Mouse (Mus musculus) cerebral cortex, adult 2 months (tissue): Measurements from ENCODE around the gene Scaper.

ENCODE experiments used
- WGBS: fragments of 180-500 bp; shearing (Covaris S2); methylation state at CpG from one replicate; pipeline ENCODE4 v1.1.7; 2018; 5-methylcytosine and 5-hydroxymethylcytosine counted together

Scaper gene

DNA sequence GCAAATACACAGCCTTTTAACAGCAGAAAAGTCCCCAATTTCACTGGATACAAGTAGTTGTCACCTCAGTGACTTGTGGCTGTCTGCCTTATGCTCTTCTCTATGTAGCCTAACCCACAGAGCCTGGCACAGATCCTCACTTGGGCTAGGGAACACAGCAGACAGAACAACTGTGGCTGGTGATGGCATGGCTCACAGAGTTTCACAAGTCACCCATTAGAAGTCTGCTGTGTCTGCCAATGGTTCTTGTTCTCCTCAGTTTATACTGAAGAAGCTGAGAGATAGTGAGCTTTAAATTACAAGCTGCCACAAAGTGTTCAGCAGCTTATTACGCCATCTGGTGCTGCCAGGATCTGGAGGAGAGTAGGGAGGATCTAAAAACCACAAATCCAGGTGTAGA, 361.3 kb downstream of the Scaper start:
- WGBS = 70% methylated on average over 1 of the region's 1 CpGs

DNA sequence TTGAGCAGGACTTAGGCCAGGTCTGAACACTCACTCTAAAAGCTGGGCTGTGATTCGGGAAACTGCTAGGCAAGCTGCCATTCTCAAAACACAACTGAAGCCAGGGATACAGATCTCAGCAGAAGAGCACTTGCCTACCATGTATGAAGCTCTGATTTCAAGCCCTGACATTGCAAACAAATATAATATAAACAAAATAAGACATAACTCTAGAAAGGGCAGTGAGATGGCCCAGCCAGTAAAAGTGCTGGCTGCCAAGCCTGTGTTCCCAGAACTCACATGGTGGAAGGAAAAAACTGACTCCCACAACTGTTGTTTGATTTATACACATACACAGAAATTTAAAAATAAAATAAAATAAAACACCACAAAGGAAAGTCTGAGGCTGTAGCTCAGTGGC, 366.8 kb downstream of the Scaper start:
- 82% methylated on average over 1 of the region's 1 CpGs for WGBS

DNA sequence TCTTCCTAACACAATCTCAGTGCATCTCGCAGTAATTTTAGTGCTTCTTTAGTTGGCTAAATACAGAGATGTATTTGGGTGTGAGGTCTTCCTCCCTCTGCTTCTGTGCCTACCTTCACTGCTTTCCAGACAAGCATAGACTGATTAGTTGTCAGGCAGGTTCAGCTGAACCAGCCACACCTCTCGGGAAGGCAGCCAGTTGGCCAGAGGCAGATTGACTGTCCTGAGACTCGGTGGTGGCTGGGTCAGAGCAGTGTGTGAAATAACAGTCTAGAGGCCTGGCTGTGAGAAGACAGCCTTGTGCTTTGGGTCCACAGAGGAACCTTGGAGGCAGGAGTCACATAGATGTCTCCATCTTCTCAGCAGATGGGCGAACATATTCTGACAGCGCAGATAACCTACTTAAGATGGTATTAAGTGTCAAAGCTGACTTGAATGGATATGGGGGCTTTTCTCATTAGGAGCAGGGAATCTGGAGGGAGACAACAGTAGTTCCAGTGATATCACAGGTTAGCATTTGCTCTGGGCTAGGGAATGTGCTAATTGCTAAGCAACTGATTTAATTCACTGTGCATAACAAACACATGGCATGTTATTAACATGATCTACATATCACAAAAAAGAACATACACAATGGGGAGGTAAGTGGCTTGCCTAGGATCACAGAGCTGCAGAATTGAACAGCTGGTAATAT, 369.3 kb downstream of the Scaper start:
- 77% methylated on average over 5 of the region's 5 CpGs for WGBS

DNA sequence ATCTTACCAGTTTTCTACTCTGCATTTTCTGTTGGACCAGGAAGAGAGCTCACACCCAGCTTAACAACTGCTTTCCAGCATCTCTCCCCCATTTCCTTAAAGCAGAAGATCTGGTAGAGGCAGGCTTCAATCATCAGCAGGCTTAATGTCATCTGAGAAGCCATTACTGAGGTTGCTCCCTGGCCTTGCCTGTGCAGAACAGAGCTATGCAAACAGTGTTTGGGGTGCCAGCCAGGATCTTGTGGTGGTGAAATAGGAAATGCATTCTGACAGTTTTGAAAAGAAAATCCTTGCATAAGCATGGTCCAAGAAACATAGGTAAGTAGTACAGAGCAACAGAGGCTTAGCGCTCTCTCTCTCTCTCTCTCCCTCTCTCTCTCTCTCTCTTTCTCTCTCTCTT, 377.0 kb downstream of the Scaper start:
- WGBS = 100% methylated on average over 1 of the region's 1 CpGs

DNA sequence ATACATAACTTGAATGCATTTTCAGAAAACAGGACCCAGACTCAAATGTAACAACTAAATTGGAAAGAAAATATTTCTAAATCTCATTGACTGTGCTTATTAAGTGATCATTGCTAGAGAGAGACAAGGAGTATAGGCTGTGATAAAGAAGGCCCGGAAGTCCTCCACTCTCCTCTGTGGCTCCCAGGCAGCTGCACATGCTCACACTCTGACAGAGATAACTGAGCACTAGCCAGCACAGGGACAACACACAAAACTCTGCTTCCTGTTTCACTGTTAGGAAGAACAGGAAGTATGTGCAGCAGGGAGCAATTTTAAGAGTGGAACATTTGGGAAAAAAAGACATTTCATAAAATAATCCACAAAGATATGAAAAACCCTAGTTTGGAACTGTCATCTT, 382.9 kb downstream of the Scaper start:
- WGBS = 80% methylated on average over 1 of the region's 1 CpGs

DNA sequence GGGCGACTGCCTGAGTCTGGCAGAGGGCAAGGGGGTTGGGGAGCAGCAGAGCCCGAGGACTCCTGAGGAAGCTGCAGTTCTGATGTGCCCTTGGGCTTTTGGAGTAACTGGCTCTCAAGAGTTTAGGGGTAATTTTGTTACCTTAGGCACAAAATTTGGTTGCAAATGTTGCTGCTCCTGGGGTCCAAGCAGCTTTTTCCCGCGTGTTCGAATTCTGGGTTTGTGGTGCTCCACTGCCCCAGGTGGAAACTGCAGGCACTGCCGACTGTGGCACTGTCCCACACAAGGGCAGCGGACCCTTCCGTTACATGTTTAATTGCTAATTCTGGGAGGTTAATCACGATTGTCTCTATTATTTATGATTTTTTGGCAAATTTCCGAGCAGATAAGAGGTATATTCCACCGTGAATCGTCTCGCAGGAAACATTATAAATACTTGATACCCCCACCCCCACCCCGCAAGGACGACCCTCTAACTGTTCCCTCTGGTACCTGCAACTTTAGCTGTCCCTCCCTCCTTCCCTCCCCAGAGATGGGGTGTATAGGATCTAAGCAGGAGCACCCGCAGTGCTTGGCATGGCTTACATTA, 388.5 kb downstream of the Scaper start:
- WGBS = 47% methylated on average over 16 of the region's 16 CpGs

DNA sequence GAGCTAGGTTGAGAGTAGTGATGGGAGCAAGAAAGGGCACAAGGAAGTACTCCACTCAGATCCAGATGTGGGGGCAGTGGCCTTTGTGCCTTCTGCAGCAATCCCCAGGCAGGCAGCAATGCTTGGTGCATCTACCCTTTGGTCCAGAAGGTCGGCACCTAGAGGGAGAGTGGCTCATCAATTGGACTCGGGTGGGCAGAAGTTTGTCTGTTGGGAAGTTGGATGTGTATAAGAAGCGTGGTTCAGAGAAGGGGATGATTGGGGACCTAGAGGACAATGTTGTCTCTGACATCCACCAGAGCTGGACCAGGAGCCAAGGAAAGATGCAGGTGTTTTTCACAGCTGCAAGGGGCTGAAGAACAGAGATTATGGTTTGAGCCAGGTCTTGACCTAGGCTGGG, 389.0 kb downstream of the Scaper start:
- WGBS = 67% methylated on average over 3 of the region's 3 CpGs

DNA sequence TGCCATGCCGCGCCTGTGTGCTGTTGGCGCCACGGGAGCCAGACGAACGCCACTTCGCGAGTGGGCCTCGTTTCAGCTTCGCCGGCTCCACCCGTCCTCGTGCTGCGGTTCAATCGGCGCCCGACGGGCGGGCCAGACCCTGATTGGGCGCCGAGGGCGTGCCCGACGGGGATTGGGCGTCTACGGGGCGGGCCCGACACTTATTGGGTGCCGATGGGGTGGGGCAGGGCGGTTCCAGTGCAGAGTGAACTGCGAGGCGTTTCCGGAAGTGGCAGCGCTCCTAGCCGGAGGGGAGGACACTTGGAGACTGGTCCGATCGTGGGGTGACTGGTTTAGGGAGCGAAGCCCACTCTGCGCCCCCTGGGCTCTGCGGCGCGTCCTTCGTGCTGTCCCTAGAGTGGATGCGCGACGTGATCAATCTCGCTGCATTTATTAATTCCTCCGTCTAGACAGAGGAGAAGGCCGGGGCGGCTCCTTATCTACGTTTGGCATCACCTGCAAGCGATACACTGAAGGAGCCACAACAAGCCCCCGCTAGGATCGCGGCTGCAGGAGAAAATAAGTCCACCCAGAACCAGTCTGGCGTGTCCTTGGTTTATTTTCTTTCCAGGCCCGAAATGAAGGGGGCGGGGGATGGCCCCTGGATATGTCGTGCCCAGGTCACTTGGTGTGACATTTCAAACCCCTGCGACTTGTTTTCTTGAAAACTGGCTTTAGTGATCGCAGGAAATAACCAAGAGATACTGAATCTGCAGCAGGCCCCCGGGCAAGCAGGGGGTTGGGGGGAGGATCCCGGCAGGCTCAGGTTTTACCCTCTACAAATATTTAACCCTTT, 391.5 kb downstream of the Scaper start:
- 5% methylated on average over 63 of the region's 63 CpGs for WGBS

DNA sequence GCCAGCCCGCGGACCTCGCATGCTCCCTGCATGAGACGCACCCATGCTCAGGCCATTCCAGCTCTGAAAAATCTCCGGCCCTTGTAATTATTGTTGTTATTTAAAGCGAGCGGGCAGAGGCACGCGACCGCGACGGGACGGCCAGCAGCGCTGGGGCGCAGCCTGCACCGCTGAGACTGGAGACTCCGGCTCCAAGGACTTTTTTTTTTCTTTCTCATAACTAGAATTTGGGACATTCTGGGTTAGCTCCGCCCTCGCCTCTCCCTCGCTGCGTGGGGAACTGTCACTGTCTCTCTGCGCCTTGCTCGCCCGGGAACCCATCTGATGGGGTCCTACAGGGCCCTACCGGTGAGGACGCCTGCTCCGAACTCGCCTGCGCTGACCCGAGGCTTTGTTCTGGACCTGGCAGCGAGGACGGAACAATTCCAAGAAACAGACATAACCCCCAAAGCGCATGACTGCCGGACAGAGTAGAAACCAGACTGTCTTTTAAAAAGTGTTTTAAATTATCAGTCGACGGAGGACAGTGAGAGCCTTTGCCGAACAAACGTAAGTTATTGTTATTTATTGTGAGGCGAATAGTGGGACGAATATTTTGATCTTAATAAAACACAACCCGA, 392.3 kb downstream of the Scaper start:
- 5% methylated on average over 41 of the region's 41 CpGs for WGBS

DNA sequence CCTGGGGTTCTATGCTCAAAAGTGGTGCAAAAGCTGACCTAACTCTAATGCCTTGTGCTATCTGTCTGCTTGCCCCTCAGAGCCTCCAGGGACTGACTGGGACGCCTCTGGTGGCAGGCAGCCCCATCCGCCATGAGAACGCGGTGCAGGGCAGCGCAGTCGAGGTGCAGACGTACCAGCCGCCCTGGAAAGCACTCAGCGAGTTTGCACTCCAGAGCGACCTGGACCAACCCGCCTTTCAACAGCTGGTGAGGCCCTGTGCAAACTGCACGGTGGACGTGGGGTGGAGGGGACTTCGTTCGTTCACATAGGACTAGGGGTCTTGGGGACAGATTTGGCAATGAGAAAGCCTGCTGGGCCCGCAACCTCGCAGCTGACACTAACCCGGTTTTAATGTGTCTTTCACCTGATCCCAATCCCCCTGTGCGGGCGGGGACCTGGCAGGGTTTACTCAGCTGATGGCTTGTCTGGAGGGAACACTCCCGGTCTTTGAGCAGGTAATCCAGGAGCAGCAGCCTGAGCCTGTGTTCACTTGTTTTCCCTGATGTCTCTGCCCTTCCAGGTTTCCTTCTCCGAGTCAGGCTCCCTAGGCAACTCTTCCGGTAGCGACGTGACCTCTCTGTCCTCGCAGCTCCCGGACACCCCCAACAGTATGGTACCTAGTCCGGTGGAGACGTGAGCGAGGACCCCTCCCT, 392.9 kb downstream of the Scaper start:
- 4% methylated on average over 30 of the region's 30 CpGs for WGBS

DNA sequence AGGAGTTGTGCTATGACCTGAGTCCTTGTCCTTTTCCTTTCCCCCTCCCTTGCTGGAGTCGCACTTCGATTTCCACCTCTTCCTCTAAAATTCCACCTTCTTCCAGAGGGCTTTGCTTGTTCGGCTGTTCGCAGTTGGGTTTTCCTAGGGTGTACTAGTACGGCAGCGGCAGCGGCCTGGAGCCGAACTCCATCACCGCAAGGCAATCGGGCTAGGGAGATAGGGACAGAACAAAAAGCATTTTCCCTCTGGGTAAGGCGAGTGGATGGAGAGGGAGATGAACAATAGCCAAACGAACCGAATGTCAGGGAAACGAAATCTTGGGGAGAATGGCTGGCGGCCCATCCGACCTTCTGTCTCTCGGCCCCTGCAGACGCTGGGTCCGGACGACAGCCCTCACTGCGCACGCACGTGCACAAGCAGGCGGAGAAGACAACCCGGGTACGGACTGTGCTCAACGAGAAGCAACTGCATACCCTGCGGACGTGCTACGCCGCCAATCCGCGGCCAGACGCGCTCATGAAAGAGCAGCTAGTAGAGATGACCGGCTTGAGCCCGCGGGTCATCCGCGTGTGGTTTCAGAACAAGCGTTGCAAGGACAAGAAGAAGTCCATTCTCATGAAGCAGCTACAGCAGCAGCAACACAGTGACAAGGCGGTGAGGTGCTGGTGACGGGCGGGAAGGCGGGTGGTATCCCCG, 394.1 kb downstream of the Scaper start:
- 3% methylated on average over 46 of the region's 46 CpGs for WGBS

DNA sequence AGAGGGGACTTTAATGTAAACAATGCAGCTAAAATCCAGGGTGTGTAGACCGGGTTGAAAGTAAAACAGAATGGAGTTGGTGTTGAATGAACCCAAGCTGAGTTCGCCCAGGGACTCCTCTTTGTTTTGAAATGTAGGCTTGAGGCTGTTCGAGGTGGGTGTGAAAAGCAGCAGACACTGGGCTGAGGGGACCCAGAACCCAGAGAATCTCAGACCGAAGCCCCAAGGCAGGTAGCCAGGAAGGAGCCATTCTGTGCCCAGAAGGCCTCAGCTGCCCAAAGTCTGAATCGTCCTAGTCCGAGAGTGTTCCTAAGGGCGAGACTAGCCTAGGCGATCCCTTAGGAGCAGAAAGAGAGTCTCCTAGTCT, 394.6 kb downstream of the Scaper start:
- WGBS = 28% methylated on average over 8 of the region's 8 CpGs

DNA sequence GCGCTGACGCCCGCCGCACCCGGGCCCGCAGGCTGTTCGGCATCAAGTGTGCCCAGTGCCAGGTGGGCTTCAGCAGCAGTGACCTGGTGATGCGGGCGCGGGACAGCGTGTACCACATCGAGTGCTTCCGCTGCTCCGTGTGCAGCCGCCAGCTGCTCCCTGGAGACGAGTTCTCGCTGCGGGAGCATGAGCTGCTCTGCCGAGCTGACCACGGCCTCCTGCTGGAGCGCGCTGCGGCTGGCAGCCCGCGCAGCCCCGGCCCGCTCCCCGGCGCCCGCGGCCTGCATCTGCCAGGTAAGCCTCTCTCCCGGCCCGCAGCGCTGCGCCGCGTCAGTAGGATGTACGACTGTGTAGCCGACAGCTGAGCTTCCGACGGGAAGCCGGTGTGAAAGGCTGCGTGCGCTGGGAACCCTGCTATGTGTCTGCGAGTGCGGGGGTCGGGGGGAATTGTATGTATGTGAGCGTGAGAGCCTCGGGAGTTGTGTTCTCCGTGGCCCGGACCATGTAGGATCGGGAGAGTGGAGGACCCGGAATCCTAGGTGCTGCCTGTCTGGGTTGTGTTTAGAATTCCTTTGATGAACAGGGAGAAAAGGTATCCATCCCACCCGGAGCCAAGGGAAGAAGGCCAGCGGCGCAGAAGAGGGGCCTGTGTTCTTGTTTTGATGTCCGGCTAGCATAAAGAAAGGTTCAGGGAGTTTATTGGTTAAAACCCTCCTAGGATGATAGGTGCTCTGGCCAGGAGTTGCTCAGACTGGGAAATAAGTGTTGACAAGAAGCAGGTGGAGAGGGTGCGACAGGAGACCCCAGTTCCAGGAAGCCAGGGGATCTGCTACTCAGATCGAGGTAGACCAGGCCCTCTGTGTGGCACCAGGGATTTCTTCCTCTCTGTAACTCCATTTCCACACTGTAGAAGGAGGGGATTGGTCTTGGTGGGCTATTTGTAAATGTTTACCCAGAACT, 395.3 kb downstream of the Scaper start:
- WGBS = 7% methylated on average over 59 of the region's 59 CpGs

DNA sequence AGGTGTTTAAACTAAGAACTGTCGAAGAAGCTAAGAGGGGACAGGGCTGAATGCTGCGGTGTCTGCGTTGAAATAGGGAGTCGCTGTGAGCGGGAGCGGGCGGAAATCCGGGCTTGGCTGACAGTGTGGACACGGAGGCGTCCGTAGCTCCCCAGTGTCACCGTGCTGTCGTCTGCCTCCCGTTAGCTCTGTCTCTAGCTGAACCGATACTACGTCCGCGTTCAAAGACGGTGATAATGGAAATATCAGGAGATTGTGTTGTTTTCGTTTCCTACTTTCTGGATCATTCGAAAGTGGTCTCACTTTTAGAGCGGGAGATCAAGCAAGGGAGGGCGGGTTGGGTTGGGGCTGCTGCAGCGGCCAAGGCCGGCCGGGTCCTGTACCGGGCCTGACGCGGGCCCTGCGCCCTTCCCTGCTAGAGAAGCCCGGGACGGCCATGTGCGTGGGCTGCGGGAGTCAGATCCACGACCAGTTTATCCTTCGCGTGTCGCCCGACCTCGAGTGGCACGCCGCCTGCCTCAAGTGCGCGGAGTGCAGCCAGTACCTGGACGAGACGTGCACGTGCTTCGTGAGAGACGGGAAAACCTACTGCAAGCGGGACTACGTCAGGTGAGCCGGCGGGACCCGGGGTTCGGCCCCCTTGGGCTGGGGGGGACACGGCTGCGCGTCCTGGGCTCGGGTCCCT, 396.1 kb downstream of the Scaper start:
- 3% methylated on average over 59 of the region's 59 CpGs for WGBS

DNA sequence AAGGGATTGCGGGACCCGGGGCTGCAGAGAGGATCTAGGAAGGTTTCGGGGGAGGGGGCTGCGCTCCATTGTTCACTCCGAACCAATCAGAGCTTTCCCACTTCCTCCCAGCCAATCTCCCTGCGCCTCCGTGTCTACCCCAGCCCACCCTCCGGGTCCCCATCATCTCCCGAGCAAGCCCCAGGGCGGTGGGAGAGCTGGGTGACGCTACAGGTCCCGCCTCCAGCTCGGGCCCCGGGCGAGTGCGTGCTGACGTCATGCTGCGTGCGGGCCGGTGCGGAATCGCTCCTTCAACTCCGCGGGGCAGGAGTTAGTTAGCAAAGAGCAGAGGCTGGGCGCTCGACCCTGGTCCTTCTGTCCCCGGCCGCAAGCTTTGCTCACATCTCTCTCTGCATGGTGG, 397.0 kb downstream of the Scaper start:
- WGBS = 2% methylated on average over 28 of the region's 28 CpGs

DNA sequence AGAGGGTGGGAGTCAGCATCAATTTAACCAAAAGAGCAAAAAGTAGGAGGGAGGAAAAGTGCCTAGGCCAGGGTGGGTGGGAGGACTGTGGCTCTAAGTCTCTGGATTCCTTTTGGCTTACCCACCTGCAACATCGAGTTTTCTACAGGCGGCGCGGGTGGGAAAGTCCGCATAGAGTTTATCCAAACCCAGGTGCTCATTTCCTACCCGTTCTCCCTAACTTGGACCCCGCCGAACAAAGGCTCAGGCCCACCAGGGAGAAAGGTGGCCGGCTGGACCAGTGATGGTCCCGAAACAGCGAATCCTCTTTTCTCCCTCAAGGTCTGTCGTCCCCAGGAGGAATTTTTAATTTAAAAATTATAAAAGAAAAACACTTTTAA, 397.5 kb downstream of the Scaper start:
- WGBS = 6% methylated on average over 12 of the region's 12 CpGs

DNA sequence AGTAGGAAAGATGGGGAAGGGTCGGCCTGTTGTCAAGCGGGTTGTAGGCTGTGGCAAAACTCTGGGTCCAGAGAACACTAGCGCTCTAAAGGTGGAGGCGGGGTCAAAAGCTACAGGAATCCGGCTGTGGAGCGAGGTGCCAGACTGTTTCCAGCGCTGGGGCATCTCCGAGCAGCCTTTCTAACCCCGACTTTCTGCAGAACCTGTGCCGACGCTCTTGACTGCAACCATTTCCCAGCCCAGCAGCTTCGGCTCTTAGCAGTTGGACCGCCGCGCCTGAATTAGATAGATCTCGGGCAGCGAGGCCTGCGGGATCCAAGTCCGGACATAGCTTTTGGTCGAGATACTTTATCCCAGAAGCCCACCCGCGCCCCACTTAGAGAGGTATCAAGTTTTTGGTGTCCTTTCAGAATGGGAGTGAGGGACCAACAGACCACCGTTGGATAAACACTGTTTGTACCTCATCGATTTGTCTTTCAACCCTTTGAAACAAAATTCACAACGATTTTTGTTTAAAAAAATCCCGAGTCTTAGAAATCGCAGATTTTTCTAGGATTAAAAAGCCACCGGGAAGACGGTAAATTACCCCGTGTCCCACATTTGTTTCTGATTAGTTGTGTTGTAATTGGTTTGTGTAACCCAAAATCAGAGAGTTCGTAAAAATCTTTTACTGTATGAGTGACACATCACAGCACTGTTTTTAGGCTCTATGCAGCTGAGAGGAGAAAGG, 398.1 kb downstream of the Scaper start:
- 7% methylated on average over 31 of the region's 31 CpGs for WGBS

DNA sequence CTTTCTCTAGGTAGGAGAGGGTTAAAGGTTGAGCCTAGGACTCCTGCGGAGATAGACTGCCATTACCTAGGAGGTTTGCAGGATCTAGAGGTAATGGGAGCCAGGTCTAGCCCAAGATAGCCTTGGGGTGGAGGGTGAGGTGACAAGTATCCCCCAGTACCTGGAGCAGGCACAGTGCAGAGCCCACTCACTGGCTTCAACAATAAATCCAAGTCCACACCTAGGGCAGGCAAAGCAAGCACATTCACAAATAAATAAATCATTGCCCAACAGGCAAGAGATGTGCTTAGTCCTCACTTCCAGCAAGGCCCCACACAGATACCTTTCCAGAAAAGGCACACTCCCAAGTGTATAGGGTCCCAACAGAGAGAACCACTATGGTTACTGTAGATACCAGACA, 398.9 kb downstream of the Scaper start:
- 10% methylated on average over 1 of the region's 1 CpGs for WGBS

DNA sequence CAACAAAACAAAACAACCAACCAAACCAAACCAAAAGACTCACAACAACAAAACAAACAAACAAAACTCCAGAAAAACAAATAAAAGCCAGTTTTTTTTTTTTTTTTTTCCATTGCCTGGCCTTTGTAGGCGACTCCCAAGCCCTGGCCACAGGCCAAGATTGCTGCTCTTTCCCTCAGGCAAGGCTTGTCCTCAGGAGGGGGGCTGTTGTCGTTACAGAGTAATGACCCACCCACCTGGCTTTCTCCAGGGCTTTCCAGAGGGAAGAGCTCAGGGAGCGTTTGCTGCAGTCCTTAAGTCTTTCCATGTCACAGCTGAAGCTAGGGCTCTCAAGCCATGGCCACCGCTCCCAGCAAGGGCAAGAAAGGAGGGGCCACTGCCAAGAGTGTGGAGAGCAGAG, 399.5 kb downstream of the Scaper start, which contains the start of gene Isl2:
Isl2 (plus strand) TSS at position 296 of the 400 bp plus-strand sequence.
- 20% methylated on average over 4 of the region's 4 CpGs for WGBS
